31 mouse cellular contexts compared by ENCODE assay signal in genomic region chr19:32301568-32301967, GRCm38 (mm10).
DNase-seq lines count a peak whose midpoint lies in the region; ATAC-seq and TF ChIP-seq lines count a peak whose summit lies in the region.
"Had no signal": no experiment of that assay in that cellular context is flagged by ENCODE, and none has a peak within 500 bp of the region (broad histone marks: within the 10 kb centered on the region; RNA-seq: fewer than 3 reads in every experiment).

No protein-coding gene starts in this region.

- H3K9me3 ChIP-seq in hindbrain, embryonic 12.5 days (replicated peaks): no peaks in the 10 kb centered on the region
- H3K9me3 ChIP-seq: embryonic facial prominence, embryonic 12.5 days; embryonic facial prominence, embryonic 15.5 days; forebrain, embryonic 12.5 days; forebrain, embryonic 15.5 days; heart, embryonic 12.5 days; heart, embryonic 15.5 days; hindbrain, embryonic 10.5 days had no signal

- TF ChIP-seq POLR2A in embryonic fibroblast, embryonic 13.5 days (IDR thresholded peaks at IDR 0.05; ENCODE audit: low read depth, low read length): no peak

- peaks cover 18% of the 10 kb centered on the region for H3K4me1 ChIP-seq in embryonic fibroblast, embryonic 13.5 days (ENCODE audit: control insufficient read depth, insufficient read depth, low read length)
- peaks cover 3% of the 10 kb centered on the region; the same call in 1 of the 2 replicates for H3K4me1 ChIP-seq in hindbrain, embryonic 12.5 days

- no peak for ATAC-seq in hindbrain, embryonic 12.5 days (ENCODE audit: low FRiP score)
- ATAC-seq in megakaryocyte, adult 5-6 weeks (ENCODE audit: poor library complexity, severe bottlenecking): no peak
- ATAC-seq: activated CD4-positive, CD25-positive, alpha-beta regulatory T cell, adult 4 months; CD4-positive, CD25-positive, alpha-beta regulatory T cell, adult 4 months; forebrain, embryonic 15.5 days; hindbrain, postnatal 0 days; inflammation-experienced regulatory T-cells, adult 6 months; intestine, embryonic 16.5 days had no signal

- H3K36me3 ChIP-seq in hindbrain, embryonic 12.5 days: no peaks in the 10 kb centered on the region
- H3K36me3 ChIP-seq: embryonic facial prominence, embryonic 12.5 days; embryonic facial prominence, embryonic 15.5 days; forebrain, embryonic 12.5 days; forebrain, embryonic 15.5 days; heart, embryonic 15.5 days; hindbrain, embryonic 10.5 days had no signal

- DNase-seq in gastrocnemius, adult 2 months: no peak
- DNase-seq in gastrocnemius, adult 18-20 months (ENCODE audit: low spot score): no peak
- peak; percentile 28 for DNase-seq in NIH3T3 (ENCODE audit: low read depth)
- DNase-seq: adrenal gland, postnatal 10 days; adrenal gland, postnatal 36 days; cerebellum, adult 11 months; cerebellum, adult 2 months; cerebellum, adult 9-11 months; cerebellum, postnatal 25 days; gastrocnemius, postnatal 10 days; gastrocnemius, postnatal 36 days; heart, postnatal 10 days; heart, postnatal 36 days; kidney, adult 18-20 months had no signal

- no peak overlapping the region for H3K4me2 ChIP-seq in hindbrain, embryonic 12.5 days (replicated peaks)
- H3K4me2 ChIP-seq: embryonic facial prominence, embryonic 12.5 days; embryonic facial prominence, embryonic 15.5 days; forebrain, embryonic 12.5 days; forebrain, embryonic 15.5 days; heart, embryonic 12.5 days; heart, embryonic 15.5 days; hindbrain, embryonic 14.5 days had no signal

- H3K4me3 ChIP-seq in gastrocnemius, adult 2 months: no peak overlapping the region
- no peak overlapping the region for H3K4me3 ChIP-seq in embryonic fibroblast, embryonic 13.5 days (ENCODE audit: insufficient read depth, low read length)
- no peak overlapping the region for H3K4me3 ChIP-seq in hindbrain, embryonic 12.5 days
- H3K4me3 ChIP-seq: embryonic facial prominence, embryonic 12.5 days; embryonic facial prominence, embryonic 15.5 days; erythroblast, embryonic 14.5 days; forebrain, embryonic 12.5 days; forebrain, embryonic 15.5 days; heart, embryonic 12.5 days; heart, embryonic 15.5 days; hindbrain, embryonic 10.5 days had no signal

- WGBS in hindbrain, embryonic 12.5 days: 93% methylated on average over 3 of the region's 3 CpGs

- peak overlapping the region; percentile 0; the same call in 1 of the 2 replicates for H3K27ac ChIP-seq in gastrocnemius, adult 2 months
- H3K27ac ChIP-seq in embryonic fibroblast, embryonic 13.5 days (ENCODE audit: insufficient read depth, low read length): peak overlapping the region; percentile 31; the same call in 1 of the 2 replicates
- H3K27ac ChIP-seq in hindbrain, embryonic 12.5 days: no peak overlapping the region
- H3K27ac ChIP-seq: embryonic facial prominence, embryonic 12.5 days; embryonic facial prominence, embryonic 15.5 days; forebrain, embryonic 12.5 days; forebrain, embryonic 15.5 days; heart, embryonic 15.5 days; hindbrain, embryonic 10.5 days; hindbrain, embryonic 14.5 days; hindbrain, postnatal 0 days had no signal

- no peaks in the 10 kb centered on the region for H3K27me3 ChIP-seq in hindbrain, embryonic 12.5 days
- H3K27me3 ChIP-seq: embryonic facial prominence, embryonic 12.5 days; embryonic facial prominence, embryonic 15.5 days; forebrain, embryonic 12.5 days; forebrain, embryonic 15.5 days; heart, embryonic 12.5 days; heart, embryonic 15.5 days had no signal

- intact Hi-C loops in gastrocnemius, adult 2 months (cut with DNase I): no loop called here

- no peak for TF ChIP-seq CTCF in gastrocnemius, adult 2 months (IDR thresholded peaks at IDR 0.05)
- no peak for TF ChIP-seq CTCF in embryonic fibroblast, embryonic 13.5 days (IDR thresholded peaks at IDR 0.05; ENCODE audit: borderline replicate concordance, insufficient read depth, low read length)

- no peak overlapping the region for H3K9ac ChIP-seq in hindbrain, embryonic 12.5 days
- H3K9ac ChIP-seq: embryonic facial prominence, embryonic 12.5 days; embryonic facial prominence, embryonic 15.5 days; forebrain, embryonic 12.5 days; forebrain, embryonic 15.5 days; heart, embryonic 12.5 days; heart, embryonic 15.5 days; hindbrain, embryonic 14.5 days had no signal
